Mouse (Mus musculus): Measurements from ENCODE around the gene Rsad1.

Gene Rsad1

DNA sequence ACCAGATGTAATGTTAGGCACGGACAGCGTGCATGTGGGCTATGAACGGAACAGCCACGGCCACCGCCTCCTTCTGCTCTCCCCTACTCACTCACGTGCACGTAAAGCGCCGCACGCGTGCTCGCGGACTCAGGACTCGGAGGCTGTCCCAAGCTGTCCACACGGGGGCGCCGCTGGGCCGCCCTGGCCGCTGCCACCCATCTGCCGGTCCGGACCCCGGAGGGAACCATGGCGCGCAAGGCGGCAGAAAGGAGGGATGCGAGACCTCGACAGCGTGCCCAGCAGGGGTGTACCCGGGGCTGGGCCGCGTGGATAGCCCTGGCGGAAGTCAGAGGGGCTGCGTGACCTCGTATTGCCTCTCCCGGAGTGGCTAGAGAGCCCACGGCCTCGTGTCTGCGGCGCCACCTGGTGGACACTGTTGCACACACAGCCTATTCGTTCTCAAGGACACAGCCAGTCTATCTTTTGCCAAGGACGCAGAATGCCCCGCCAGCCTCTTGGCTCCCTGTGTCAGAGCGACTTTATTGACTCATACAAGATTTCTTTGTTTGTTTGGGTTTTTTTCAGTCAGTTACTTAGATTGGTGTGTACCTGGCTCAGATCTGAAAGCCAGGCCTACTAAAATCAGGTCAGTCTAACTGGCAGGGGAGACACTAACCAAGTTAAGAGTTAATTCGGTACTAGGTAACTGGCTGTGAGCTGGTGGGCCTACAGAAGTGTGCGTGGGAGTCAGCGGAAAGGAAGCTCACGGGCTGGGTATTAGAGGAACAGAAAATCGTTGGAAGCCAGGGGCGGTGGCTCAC lies at the start of gene Rsad1:
Rsad1 (minus strand) TSS at position 368 of the 803 bp plus-strand sequence.
- peak; percentile 97 for DNase-seq (ENCODE audit: low spot score)

DNA sequence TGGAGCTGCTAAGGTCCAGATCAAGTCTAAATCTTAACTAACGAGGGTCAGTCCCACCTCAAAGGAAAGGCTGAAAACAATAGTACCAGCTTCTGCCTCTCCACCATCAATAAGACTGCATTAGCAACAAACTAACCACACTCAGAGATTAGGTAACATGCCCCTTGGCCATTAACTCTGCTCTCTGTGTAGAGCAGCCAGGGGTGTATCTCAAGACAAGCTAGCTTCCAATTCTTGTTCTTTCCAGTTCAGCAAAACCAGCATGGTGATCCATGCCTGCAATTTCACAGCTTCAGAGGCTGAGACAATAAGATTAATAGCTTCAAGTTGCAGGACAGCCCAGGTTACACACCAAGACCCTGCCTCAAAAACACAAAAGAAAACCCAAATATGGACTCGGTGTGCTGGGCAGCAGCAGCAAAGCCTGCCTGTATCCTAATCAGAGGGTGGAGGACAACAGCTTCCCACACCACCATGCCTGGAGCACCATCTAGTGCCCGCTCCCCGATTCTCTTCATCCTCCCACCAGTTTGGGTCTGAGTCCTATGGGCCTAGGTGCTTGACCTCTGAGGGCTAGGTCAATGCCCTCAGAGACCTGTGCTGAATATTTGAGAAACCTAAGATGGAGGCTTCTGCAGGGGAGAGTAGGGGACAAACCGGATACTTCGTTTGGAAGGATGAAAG lies 49.5 kb upstream of the Rsad1 start:
- DNase-seq (ENCODE audit: low spot score), result peak; percentile 23

DNA sequence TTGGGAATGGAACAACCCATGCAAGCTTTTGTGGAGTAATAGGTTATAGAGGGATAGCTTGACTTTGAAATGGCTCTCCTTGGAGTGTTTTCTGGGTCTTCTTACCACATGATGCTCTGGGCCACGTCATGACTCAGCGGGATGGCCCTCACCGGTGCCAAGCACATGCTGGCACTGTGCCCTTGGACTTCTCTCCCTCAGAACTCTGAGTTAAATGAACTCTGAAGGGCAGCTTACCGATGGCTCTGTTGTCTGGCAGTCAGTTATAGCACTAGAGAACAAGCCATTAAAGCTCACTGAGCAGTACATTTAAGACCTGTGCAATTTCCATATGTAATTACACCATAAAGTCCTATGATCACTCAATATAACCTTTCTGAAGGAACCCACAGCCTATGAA lies 48.3 kb upstream of the Rsad1 start:
- DNase-seq (ENCODE audit: low spot score), result no peak

DNA sequence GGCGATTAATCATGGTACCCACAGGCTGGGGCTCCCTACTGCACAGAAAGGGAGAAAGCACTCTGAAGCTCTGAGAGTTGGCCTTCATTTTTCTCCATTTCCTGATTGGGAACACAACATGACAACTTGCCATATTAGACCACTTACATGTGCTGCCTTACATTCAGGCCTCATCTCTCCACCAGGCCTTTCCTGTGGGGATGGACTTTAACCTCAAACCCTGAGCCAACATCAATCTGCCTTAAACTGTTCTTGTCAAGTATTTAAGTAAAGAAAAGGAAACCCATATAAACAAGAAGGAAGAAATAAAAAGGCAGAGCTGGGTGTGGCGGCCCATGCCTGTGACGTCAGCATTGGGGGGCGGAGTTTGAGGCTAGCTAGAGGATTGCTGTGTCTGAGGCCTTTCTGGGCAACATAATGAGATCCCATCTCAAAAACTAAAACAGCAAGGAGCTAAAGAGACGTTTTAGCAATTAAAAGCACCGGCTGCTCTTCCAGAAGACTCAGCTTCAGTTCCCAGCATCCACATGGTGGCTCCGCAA lies 47.3 kb upstream of the Rsad1 start:
- no peak for DNase-seq (ENCODE audit: low spot score)

DNA sequence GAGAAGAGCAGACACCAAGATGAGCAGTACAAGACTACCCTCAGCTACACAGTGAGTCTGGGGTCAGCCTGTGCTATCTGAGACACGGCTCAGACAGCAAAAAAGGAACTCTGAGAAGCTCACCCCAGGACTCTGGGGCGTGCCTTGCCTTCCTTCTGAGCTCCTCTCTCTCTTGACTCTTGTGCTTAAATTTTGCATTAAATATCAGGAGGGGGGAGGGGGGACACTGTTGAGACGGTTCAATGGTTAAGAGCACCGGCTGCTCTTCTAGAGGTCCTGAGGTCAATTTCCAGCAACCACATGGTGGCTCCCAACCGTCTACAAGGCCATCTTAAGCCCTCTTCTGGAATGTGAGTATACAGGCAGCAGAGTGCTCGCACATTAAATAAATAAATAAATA lies 38.5 kb upstream of the Rsad1 start:
- DNase-seq (ENCODE audit: low spot score), result no peak

DNA sequence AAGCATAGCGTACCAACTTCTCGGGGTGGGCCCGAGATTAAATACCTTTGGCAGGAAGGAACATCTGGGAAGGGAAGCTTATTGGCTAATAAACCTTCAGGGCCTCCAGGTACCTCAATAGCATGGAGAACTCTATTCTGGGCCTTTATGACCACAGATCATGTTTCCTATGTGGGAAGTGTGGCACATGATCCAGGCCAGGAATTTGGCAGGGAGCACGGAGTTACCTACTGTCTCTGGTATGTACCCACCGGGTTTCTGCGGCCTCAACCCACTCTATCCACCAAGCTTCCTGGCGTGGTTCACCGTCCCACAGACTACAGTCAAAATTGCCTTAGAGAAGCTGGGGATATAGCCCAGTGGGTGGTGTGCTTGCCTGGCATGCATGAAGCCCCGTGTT lies 36.0 kb upstream of the Rsad1 start:
- no peak for DNase-seq (ENCODE audit: low spot score)

DNA sequence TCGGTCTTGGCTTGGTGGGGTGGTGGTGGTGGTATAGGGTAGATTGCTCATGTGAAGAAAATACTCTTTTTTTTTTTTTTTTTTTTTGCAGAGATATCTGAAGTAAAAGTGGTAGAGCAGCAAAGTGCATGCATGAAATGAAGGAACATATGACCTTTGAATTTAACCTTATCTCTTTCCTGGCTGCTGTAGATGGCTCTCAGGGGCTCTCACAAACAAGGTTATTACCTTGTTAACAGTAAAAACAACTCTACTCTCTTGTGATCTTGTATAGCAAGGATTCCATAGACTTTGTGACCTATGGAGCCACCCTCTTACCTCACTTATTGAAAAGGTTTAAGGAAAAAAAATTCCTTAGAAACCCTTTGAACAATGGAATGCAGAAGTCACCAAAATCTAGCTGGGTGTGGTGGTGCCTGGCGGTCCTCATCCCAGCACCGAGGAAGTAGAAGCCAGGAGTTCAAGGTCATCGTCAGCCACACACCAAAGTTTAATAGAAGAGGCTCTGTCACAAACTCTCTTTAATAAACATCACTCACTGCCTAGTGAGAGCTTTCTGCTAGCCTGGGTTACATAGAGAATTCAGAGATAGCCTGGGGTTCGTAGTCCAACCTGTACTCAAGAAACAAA lies 31.2 kb upstream of the Rsad1 start:
- DNase-seq (ENCODE audit: low spot score), result no peak

DNA sequence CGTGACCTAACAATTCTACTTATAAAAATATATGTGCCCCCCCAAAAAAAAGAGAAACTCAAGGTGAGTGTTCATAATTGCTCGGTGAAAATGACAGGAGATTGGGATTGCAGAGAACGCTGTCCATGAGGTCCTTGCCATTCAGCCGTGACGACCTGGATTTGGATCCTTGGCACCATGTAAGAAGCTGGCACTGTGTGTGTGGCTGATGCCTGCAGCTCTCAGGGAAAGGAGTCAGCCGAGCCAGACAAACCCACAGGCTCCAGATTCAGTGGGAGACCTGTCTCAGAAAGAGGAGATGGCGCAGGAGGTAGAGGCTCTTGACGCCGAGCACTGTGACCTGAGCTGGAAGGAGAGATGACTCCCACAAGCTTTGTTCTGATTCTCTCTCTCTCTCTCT lies 27.3 kb upstream of the Rsad1 start:
- DNase-seq (ENCODE audit: low spot score), result no peak

DNA sequence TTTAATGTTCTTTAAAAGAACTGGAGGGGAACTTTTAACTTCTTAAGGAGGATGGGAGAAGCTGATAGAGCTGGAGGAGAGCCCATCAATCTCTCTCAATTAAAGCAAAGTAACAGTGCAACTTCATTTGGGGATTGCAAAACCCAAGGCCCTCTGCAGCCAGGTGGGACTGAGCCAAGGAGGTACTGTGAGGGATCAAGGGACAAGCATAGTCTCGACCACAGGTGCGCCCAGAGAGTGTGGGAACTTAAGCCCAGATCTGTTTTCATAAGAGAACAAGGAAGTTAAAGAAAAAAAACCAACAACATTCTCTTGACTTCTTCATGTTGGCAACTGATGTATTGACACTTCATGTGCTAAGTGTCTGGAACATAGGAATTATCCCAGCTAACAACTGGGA lies 26.0 kb upstream of the Rsad1 start:
- DNase-seq (ENCODE audit: low spot score), result no peak

DNA sequence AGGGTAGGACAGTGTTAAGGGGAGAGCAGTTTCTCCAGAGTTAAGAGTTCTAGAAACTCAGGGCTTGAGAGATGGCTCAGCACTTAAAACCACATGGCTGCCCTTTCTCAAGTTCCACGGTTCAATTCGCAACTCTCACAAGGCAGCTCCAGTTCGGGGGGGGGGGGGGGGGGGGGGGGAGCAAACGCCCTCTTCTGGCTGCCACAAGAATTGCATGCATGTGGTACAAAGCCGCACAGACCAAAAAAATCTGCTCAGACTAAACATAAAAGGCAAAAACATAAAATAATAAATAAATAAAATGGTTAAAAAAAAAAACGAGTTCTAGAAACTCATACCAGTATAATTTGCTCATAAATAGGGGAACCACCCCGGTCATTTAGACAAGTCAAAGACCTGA lies 25.5 kb upstream of the Rsad1 start:
- DNase-seq (ENCODE audit: low spot score), result no peak

DNA sequence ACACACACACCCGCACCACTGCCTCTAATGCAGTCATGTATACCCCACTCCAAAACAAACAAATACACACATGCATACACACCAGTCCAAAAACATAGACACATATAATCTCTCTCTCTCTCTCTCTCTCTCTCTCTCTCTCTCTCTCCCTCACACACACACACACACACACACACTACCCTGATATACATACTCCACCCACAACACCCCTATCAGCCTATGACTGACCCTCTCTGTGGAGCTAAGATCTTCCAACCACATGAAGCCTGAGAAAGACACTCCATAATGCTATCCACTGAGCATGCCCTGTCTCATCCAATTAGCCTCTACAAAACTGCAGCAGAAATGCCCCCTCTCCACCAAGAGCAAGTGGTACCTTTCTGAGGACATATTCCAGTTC lies 22.8 kb upstream of the Rsad1 start:
- no peak for DNase-seq (ENCODE audit: low spot score)

DNA sequence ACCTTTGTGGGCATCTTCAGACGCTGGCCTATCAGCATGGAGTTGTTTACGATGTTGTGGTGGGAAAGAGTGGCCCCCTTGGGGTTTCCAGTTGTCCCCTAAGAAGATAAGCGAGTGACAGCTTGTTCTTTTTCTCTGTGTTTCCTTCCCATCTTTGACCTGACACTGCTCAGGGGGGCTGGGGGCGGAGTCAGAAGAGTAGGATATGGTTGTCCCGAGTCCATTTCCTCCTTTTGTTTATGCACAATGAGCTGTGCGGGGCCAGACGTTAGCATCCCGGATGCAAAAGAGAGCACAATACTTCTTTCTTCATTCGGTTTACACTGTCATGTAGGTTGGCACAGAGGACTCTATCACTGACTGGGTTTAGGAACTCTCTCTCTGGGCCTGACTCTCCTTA lies 21.6 kb upstream of the Rsad1 start:
- DNase-seq (ENCODE audit: low spot score), result no peak

DNA sequence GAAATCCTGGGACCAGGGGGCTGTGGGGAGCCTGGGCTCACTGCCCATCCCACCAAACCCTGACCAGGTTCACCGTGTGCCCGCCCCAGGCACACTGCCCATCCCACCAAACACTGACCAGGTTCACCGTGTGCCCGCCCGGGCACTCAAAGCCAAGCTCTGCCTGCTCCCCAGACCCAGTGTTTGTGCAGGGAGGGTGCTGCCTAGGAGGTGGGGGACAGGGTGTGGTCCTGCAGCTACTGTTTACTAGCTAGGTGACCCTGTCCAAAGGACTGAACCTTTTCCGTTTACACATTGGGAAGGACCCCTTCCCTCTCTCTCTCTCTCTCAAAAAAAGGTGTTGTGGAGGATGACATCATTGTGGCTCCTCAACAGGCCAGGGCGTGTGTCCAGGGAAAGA lies 18.3 kb upstream of the Rsad1 start:
- no peak for DNase-seq (ENCODE audit: low spot score)

DNA sequence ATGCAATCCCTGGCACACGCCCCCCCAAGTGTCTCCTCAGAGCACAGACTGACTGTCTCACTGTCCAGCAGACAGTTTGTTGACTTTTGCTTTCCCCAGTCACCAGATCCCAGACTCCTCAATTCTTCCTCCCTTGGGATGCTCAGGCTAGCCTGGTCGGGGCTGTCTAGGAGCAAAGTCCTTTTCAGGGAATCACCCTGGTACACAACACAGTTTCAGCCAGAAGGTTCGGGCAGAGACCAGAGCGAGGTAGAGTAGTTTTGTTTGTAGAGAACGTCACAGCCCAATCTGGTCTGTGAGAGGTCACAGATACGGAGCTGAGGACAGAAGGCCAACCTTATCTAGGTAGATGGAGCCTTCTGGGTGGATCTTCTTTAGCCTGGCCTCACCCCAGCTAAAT lies 17.5 kb upstream of the Rsad1 start:
- no peak for DNase-seq (ENCODE audit: low spot score)

DNA sequence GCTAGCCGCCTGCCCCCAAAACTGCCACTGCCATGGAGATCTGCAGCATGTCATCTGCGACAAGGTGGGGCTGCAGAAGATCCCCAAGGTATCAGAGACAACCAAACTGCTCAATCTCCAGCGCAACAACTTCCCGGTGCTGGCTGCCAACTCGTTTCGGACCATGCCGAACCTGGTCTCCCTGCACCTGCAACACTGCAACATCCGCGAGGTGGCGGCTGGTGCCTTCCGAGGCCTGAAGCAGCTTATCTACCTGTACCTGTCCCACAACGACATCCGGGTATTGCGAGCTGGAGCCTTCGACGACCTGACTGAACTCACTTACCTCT lies 16.1 kb upstream of the Rsad1 start:
- peak; percentile 29 for DNase-seq (ENCODE audit: low spot score)

DNA sequence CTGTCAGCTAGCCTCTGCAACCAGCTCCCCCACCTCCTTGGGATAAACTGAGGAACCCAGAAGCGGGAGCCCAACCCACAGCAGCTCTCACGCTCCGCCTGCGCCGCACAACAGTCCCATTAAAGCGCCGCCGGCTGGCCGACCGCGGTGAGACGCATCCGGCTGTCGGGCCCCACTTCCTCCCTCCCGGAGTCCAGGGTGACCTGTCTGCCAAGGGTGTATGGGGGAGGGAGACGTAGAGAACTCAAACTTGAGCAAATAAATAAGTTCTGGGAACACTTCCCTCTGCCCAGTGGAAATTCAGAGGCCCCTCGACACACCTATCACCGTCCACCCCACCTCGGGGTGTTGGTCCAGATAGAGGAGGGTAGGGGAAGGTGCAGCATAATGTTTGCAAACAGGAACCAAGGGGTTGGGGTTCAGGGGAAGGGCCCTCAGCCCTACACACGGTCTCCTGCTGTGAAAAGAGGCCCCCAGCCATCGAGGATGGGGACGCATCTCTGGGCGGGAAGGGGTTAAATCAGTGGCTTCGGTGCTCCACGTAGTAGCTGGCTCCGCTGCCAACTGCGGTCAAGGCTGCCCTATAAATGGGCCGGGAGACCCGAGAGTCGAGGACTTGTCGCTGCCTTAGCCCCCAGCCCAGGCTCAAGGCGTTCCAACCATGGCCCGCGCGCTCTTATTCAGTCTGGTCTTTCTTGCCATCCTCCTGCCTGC lies 15.5 kb upstream of the Rsad1 start, which contains the start of gene Chad:
Chad (plus strand) TSS at position 611 of the 714 bp plus-strand sequence.
- DNase-seq (ENCODE audit: low spot score), result peak; percentile 58

DNA sequence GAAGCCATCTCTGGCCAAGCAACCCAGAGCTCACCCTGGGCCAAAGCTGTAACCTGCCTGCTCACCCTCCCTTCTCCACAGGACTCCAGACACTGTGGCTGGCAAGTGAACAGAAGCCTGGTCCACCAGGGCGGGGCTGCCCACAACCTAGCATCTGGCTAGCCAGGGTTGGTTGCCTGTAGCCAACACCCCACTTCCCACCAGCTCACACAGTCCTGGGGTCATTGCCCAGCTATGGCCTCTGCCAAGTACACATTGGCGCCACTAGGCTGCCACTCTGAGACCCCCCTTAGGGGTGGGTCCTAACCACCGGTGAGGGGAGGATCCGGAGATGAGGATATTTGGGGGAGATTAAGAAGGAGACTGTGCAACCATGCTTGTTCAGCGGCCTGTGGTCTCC lies 14.8 kb upstream of the Rsad1 start:
- DNase-seq (ENCODE audit: low spot score), result no peak

DNA sequence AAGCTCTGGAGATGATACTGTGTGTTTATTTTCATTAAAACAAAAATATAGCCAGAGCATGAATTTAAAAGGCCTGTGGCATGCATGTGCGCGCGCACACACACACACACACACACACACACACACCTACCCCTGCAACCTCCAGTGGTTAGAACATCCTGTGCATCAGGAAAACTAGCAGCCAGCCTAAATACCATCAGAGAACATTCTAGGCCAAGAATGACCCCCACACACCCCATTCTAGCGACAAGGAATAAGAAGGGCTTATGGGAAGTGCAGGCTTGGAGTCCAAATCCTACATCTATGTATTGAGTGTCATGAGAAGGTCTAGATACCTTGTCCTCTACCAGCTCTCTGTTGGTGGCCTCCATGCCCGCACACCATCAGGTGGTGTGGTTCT lies 14.3 kb upstream of the Rsad1 start:
- DNase-seq (ENCODE audit: low spot score), result no peak

DNA sequence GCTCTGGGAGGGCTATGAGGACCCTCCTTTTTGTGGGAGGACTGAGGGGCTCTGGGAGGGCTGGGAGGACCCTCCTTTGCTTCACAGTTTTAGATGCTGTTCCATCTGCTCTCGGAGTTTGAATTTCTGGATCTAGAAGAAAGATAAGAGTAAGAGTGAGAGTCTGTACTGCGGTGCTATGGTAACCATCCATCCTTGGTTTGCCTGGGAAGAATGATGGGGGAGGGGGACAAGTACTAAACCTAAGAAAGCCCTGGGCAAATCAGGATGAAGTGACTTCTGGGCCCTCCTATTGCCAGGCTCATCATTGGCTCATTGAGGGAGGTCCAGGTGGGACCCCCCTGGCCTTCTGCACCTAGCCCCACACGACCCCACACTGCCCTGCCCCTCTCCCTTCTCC lies 9.2 kb upstream of the Rsad1 start:
- no peak for DNase-seq (ENCODE audit: low spot score)

DNA sequence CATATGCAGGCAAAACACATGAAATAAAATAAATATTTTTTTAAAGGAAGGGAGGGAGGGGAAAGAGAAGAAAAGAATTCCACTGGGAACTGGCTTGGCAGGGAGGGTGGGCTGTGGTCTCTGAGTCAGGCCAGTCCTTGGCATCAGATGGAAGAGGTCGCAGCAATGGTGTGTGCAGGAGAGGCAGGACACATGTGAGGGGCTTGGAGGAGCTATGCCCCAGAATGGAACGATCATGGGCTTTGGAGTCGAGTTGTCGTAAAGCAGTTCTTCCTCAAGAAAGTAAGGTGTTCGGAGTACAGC lies 1.3 kb upstream of the Rsad1 start:
- DNase-seq (ENCODE audit: low spot score), result no peak

DNA sequence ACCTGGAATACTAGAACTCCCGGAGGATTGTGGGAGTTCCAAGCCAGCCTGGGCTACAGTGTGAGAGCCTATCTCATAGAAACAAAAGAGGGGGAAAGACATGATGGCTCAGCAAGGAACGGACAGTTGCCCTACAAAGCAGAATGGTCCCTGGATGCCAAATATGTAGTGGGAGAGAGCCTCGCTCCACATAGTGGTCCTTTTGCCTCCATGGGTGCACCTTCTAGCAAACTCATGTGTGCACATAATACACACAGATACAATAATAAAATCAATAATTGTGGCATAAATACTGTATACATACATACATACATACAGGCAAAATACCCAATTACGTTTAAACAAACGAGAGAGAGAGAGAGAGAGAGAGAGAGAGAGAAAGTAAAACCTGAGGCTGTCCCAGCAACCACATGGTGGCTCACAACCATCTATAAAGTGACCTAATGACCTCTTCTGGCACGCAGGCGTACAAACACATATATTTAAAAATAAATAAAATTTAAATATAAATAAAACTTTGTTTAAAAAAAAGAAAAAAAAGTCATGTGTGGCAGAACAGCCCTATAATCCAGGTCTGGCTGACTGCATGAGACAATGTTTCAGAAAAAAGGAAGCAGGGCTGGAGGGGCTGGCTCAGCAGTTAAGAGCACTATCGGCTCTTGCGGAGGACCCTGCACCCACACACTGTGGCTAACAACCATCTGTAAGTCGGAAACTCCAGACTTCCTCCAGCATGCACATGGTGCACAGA lies 811 bp upstream of the Rsad1 start:
- DNase-seq (ENCODE audit: low spot score), result no peak

All from embryo, embryonic 10 days (tissue).